Mouse (Mus musculus) kidney, adult 2 months (tissue): ENCODE measurements at regions not wholly inside any gene's neighbourhood (a gene's known extent, or its start where the extent isn't known, plus 50 kb on each side); places are given as distances from the start of the nearest gene placed in this dataset.

ENCODE experiments used
- DNase-seq: peaks from one replicate; pipeline ENCODE4 v3.0.0; 2021
- H3K27ac ChIP-seq: fragments of 200-500 bp; 2 replicates; pipeline ENCODE4 v1.5.1; 2012; ENCODE audit warnings: low read depth, low read length, control low read depth, inconsistent platforms; ENCODE audit not compliant: insufficient read depth
- H3K27me3 ChIP-seq: fragments of 200-500 bp; replicated peaks from 2 replicates; pipeline ENCODE4 v1.6.1; 2012; ENCODE audit warnings: mild to moderate bottlenecking, moderate library complexity, low read length, inconsistent platforms; ENCODE audit not compliant: control insufficient read depth, insufficient read depth
- H3K36me3 ChIP-seq: fragments of 200-500 bp; 2 replicates; pipeline ENCODE4 v1.6.1; 2012; ENCODE audit warnings: mild to moderate bottlenecking, moderate library complexity, low read length, inconsistent platforms; ENCODE audit not compliant: control insufficient read depth, insufficient read depth
- H3K4me1 ChIP-seq: fragments of 200-500 bp; 2 replicates; pipeline ENCODE4 v1.6.1; 2011; ENCODE audit warnings: low read length; ENCODE audit not compliant: control insufficient read depth, insufficient read depth
- H3K4me3 ChIP-seq: fragments of 200-500 bp; 2 replicates; pipeline ENCODE4 v1.5.1; 2011; ENCODE audit warnings: mild to moderate bottlenecking, low read depth, low read length, control low read depth; ENCODE audit not compliant: insufficient read depth
- CTCF ChIP-seq: fragments of 200-500 bp; conservative IDR thresholded peaks from 2 replicates; pipeline ENCODE4 v1.5.1; 2011; ENCODE audit warnings: low read depth, mild to moderate bottlenecking, control low read depth, low read length, moderate library complexity, mixed read lengths; ENCODE audit not compliant: insufficient read depth, insufficient read length
- POLR2A ChIP-seq: fragments of 200-500 bp; IDR thresholded peaks from one replicate; pipeline ENCODE4 v1.6.1; 2011; ENCODE audit warnings: low read depth, low read length, control low read depth
- WGBS: fragments of 180-500 bp; shearing (Covaris S2); methylation state at CpG from one replicate; pipeline ENCODE4 v1.1.7; 2018; 5-methylcytosine and 5-hydroxymethylcytosine counted together

GRCm38 (mm10) chr13:6484418-6484817 is 63.5 kb upstream of the Pitrm1 start:
- no peak overlapping the region for H3K4me3 ChIP-seq
- no peaks in the 10 kb centered on the region for H3K36me3 ChIP-seq
- no peak for TF ChIP-seq CTCF
- TF ChIP-seq POLR2A: no peak
- no peak overlapping the region for H3K27ac ChIP-seq
- H3K4me1 ChIP-seq: no peaks in the 10 kb centered on the region
- no peak for DNase-seq
- no peaks in the 10 kb centered on the region for H3K27me3 ChIP-seq

GRCm38 (mm10) chr13:6487837-6488236 is 60.1 kb upstream of the Pitrm1 start:
- TF ChIP-seq CTCF: no peak
- no peak for TF ChIP-seq POLR2A
- no peak overlapping the region for H3K4me3 ChIP-seq
- H3K4me1 ChIP-seq: no peaks in the 10 kb centered on the region
- no peaks in the 10 kb centered on the region for H3K36me3 ChIP-seq
- H3K27ac ChIP-seq: no peak overlapping the region
- DNase-seq: no peak
- no peaks in the 10 kb centered on the region for H3K27me3 ChIP-seq
- 64% methylated on average over 3 of the region's 3 CpGs for WGBS

- 42% methylated on average over 5 of the region's 5 CpGs for WGBS
- no peak overlapping the region for H3K4me3 ChIP-seq
- no peak for DNase-seq
- TF ChIP-seq CTCF: no peak
- no peak for TF ChIP-seq POLR2A
- no peak overlapping the region for H3K27ac ChIP-seq
- H3K27me3 ChIP-seq: no peaks in the 10 kb centered on the region
- H3K36me3 ChIP-seq: no peaks in the 10 kb centered on the region
- no peaks in the 10 kb centered on the region for H3K4me1 ChIP-seq
These were observed 54.9 kb upstream of the Pitrm1 start for GRCm38 (mm10) chr13:6492916-6493619.
